Mouse (Mus musculus): ENCODE data around the gene Dmgdh. TPM values are rescaled to one million over a fixed set of nuclear protein-coding genes. Genes with fewer than 3 reads are reported as not detected.

Dmgdh gene
- polyA plus RNA-seq, 1 experiment from 2014 or later, result 0.14 TPM

DNA sequence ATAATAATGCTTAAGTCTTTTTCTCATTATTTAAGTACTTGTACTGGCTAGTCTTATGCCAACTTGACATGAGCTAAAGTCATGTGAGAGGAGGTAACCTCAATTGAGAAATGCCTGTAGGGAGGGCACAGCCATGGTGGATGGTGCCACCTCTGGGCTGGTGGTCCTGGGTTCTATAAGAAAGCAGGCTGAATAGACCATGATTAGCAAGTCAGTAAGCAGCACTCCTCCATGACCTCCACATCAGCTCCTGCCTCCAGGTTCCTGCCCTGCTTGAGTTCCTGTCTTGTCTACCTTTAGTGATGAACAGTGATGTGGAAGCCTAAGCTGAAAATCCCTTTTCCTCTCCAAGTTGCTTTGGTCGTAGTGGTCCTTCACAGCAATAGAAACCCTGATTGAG, 16.6 kb downstream of the Dmgdh start:
- H3K4me3 ChIP-seq (replicated peaks; ENCODE audit: low read length), result no peak overlapping the region
- ATAC-seq, result no peak
- no peaks in the 10 kb centered on the region; the same call in 1 of the 2 replicates for H3K27me3 ChIP-seq (replicated peaks; ENCODE audit: control insufficient read depth, insufficient read depth, low read length)
- 83% methylated on average over 1 of the region's 1 CpGs for WGBS
- H3K9me3 ChIP-seq (ENCODE audit: control insufficient read depth, low read length), result no peaks in the 10 kb centered on the region
- H3K9ac ChIP-seq (replicated peaks; ENCODE audit: low read depth, low read length), result no peak overlapping the region
- no peaks in the 10 kb centered on the region for H3K4me1 ChIP-seq (replicated peaks; ENCODE audit: control insufficient read depth, insufficient read depth, low read length)
- no peak overlapping the region for H3K27ac ChIP-seq (ENCODE audit: low read length)
- H3K36me3 ChIP-seq (ENCODE audit: control insufficient read depth, insufficient read depth), result no peaks in the 10 kb centered on the region
- H3K4me2 ChIP-seq (ENCODE audit: low read length), result no peak overlapping the region

DNA sequence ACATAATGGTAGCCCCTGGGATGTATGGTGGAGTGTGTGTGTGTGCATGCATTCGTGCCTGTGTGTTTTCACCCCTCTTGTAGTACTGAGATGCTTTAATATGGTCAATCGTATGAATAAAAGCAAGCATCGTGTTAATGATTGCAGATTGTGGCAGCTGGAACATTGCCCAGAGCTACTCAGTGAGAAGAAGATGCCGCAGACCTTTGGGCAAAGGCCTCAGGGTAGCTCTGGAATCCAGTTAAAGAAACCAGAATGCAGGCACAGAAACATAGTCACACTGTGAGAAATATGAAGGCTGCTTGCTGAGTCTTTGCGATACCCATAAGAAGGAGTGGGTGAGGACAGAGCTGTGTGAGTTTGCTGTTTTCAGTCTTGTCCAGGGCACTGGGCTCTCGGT, 24.6 kb downstream of the Dmgdh start:
- Histone ChIP-seq H3K9ac (replicated peaks; ENCODE audit: low read depth, low read length) (no peak overlapping the region), H3K4me2 (ENCODE audit: low read length) (no peak overlapping the region), H3K4me1 (replicated peaks; ENCODE audit: control insufficient read depth, insufficient read depth, low read length) (no peaks in the 10 kb centered on the region), H3K27ac (ENCODE audit: low read length) (no peak overlapping the region), H3K4me3 (replicated peaks; ENCODE audit: low read length) (no peak overlapping the region), H3K9me3 (ENCODE audit: control insufficient read depth, low read length) (no peaks in the 10 kb centered on the region), H3K36me3 (ENCODE audit: control insufficient read depth, insufficient read depth) (no peaks in the 10 kb centered on the region), H3K27me3 (replicated peaks; ENCODE audit: control insufficient read depth, insufficient read depth, low read length) (no peaks in the 10 kb centered on the region)
- WGBS, result 48% methylated on average over 6 of the region's 6 CpGs
- ATAC-seq, result no peak

DNA sequence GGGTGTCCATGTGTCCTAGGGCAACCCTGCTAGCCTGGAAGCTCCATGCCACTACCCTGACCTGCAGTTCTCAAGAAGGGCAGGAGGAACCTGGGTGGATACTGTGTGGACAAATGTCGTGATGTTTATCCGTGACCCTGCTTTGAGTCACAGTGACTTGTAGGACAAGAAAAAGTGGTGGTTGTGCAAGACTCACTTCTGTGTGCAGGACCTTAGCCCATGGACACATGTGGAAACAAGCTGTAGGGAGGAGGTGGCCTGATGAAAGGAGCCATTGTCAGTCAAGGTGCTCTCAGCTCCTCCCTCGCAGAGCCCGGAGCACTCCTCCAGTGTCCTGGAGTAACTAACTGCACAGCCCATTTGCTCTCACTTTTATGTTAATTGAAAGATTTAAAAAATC, 31.5 kb downstream of the Dmgdh start:
- no peak overlapping the region for H3K4me2 ChIP-seq (ENCODE audit: low read length)
- no peaks in the 10 kb centered on the region for H3K9me3 ChIP-seq (ENCODE audit: control insufficient read depth, low read length)
- WGBS, result 84% methylated on average over 4 of the region's 4 CpGs
- no peak overlapping the region for H3K9ac ChIP-seq (replicated peaks; ENCODE audit: low read depth, low read length)
- no peaks in the 10 kb centered on the region for H3K27me3 ChIP-seq (replicated peaks; ENCODE audit: control insufficient read depth, insufficient read depth, low read length)
- no peak overlapping the region for H3K27ac ChIP-seq (ENCODE audit: low read length)
- ATAC-seq, result no peak
- H3K36me3 ChIP-seq (ENCODE audit: control insufficient read depth, insufficient read depth), result no peaks in the 10 kb centered on the region
- no peaks in the 10 kb centered on the region for H3K4me1 ChIP-seq (replicated peaks; ENCODE audit: control insufficient read depth, insufficient read depth, low read length)
- no peak overlapping the region for H3K4me3 ChIP-seq (replicated peaks; ENCODE audit: low read length)

DNA sequence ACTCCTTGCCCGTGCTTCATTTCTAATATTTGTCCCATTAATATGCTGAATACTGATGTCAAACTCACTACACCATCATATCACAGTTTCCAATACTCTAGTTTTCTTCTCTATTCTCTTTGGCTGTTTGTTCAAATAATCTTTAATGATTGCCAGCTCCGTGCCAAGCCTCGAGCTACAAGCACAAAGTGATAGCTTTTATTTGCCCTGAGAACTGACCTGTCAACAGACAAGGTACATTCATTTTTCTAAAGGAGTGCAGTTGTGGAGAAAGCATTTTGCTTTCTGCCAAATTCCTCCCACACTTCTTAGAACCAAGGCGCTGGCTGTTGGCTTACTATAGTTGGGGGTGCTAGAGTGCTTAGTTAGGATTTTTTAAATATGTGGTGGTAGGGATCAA, 33.0 kb downstream of the Dmgdh start:
- no peak overlapping the region for H3K4me3 ChIP-seq (replicated peaks; ENCODE audit: low read length)
- ATAC-seq, result no peak
- H3K9me3 ChIP-seq (ENCODE audit: control insufficient read depth, low read length), result no peaks in the 10 kb centered on the region
- H3K9ac ChIP-seq (replicated peaks; ENCODE audit: low read depth, low read length), result no peak overlapping the region
- H3K4me1 ChIP-seq (replicated peaks; ENCODE audit: control insufficient read depth, insufficient read depth, low read length), result no peaks in the 10 kb centered on the region
- H3K36me3 ChIP-seq (ENCODE audit: control insufficient read depth, insufficient read depth), result no peaks in the 10 kb centered on the region
- H3K27ac ChIP-seq (ENCODE audit: low read length), result no peak overlapping the region
- H3K4me2 ChIP-seq (ENCODE audit: low read length), result no peak overlapping the region
- WGBS, result 82% methylated on average over 4 of the region's 4 CpGs
- no peaks in the 10 kb centered on the region for H3K27me3 ChIP-seq (replicated peaks; ENCODE audit: control insufficient read depth, insufficient read depth, low read length)

DNA sequence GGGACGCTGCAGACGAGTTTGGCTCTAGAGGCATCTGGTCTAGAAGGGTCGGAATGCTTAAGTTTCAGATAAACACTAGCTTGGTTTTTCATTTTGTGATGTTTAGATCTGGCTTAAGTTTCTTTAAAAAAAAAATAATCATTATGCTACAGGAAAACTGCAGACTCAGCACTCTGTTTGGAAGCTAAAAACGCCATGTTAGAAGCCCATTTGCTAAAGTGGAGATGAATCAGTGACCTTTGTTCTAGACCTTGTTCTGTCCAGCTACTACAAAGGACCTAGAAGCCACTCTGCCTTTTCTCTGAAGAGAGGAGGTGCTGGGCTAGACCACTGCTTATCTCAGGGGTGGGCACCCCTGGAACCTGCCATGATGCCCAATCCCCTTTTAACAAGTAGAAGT, 36.1 kb downstream of the Dmgdh start:
- no peaks in the 10 kb centered on the region for H3K27me3 ChIP-seq (replicated peaks; ENCODE audit: control insufficient read depth, insufficient read depth, low read length)
- no peak for ATAC-seq
- no peaks in the 10 kb centered on the region for H3K4me1 ChIP-seq (replicated peaks; ENCODE audit: control insufficient read depth, insufficient read depth, low read length)
- no peak overlapping the region for H3K4me3 ChIP-seq (replicated peaks; ENCODE audit: low read length)
- WGBS, result 89% methylated on average over 4 of the region's 4 CpGs
- no peaks in the 10 kb centered on the region for H3K9me3 ChIP-seq (ENCODE audit: control insufficient read depth, low read length)
- no peak overlapping the region for H3K9ac ChIP-seq (replicated peaks; ENCODE audit: low read depth, low read length)
- no peaks in the 10 kb centered on the region for H3K36me3 ChIP-seq (ENCODE audit: control insufficient read depth, insufficient read depth)
- H3K4me2 ChIP-seq (ENCODE audit: low read length), result no peak overlapping the region
- no peak overlapping the region for H3K27ac ChIP-seq (ENCODE audit: low read length)

DNA sequence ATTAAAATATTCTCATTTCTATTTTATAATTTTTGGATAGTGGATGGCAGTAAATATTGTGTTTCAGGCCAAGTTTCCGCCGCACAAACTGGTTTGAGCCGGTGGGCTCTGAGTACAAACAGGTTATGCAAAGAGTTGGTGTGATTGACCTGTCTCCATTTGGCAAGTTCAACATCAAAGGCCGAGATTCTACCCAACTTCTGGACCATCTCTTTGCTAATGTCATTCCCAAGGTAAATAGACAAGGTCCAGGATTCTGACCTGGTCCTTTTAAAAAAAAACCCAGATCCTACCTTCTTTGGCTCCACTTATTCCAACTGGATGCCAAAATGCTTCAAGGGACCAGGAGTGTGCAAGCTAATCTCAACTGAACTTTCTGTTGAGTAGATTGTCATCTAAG, 37.0 kb downstream of the Dmgdh start:
- no peaks in the 10 kb centered on the region for H3K27me3 ChIP-seq (replicated peaks; ENCODE audit: control insufficient read depth, insufficient read depth, low read length)
- no peaks in the 10 kb centered on the region for H3K4me1 ChIP-seq (replicated peaks; ENCODE audit: control insufficient read depth, insufficient read depth, low read length)
- no peak overlapping the region for H3K4me2 ChIP-seq (ENCODE audit: low read length)
- no peak overlapping the region for H3K27ac ChIP-seq (ENCODE audit: low read length)
- 92% methylated on average over 4 of the region's 4 CpGs for WGBS
- no peaks in the 10 kb centered on the region for H3K9me3 ChIP-seq (ENCODE audit: control insufficient read depth, low read length)
- no peak overlapping the region for H3K4me3 ChIP-seq (replicated peaks; ENCODE audit: low read length)
- no peak overlapping the region for H3K9ac ChIP-seq (replicated peaks; ENCODE audit: low read depth, low read length)
- ATAC-seq, result no peak
- no peaks in the 10 kb centered on the region for H3K36me3 ChIP-seq (ENCODE audit: control insufficient read depth, insufficient read depth)

DNA sequence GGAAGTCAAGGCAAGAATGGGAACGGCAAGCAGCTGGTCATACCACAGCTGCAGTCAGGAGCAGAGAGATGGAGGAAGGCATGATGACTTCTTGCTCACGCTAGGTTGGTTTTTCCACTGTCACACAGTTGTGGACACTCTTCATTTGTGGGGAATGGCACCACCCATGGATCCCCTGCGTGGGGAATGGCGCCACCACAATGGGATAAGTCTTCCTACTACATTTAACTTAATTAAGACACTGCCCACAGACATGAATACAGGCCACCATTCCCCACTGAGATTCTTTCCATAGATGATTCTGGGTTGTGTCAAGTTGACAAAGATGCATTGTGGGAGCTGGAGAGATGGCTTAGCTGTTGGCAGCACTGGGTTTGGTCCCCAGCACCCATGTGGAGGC, 38.1 kb downstream of the Dmgdh start:
- ATAC-seq, result no peak
- 95% methylated on average over 4 of the region's 4 CpGs for WGBS
- H3K4me3 ChIP-seq (replicated peaks; ENCODE audit: low read length), result no peak overlapping the region
- H3K9me3 ChIP-seq (ENCODE audit: control insufficient read depth, low read length), result no peaks in the 10 kb centered on the region
- H3K9ac ChIP-seq (replicated peaks; ENCODE audit: low read depth, low read length), result no peak overlapping the region
- H3K27me3 ChIP-seq (replicated peaks; ENCODE audit: control insufficient read depth, insufficient read depth, low read length), result no peaks in the 10 kb centered on the region
- H3K27ac ChIP-seq (ENCODE audit: low read length), result no peak overlapping the region
- no peaks in the 10 kb centered on the region for H3K4me1 ChIP-seq (replicated peaks; ENCODE audit: control insufficient read depth, insufficient read depth, low read length)
- H3K4me2 ChIP-seq (ENCODE audit: low read length), result no peak overlapping the region
- H3K36me3 ChIP-seq (ENCODE audit: control insufficient read depth, insufficient read depth), result no peaks in the 10 kb centered on the region

DNA sequence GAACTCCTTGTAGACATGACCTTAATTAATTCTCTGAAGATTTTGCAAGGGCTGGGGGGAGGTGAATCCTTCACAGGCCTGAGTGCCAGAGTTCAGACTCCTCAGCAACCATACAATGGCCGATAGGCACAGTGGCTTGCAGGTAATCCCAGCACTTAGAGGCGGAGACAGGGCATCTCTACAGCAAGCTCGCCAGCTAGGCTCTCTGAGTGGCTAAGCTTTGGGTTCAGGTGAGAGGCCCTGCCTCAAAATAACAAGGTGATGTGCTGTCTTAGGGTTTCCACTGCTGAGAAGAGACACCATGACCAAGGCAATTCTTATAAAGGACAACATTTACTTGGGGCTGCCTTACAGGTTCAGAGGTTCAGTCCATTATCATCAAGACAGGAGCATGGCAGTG, 39.6 kb downstream of the Dmgdh start:
- Histone ChIP-seq H3K4me2 (ENCODE audit: low read length) (no peak overlapping the region), H3K36me3 (ENCODE audit: control insufficient read depth, insufficient read depth) (no peaks in the 10 kb centered on the region), H3K27ac (ENCODE audit: low read length) (no peak overlapping the region), H3K27me3 (replicated peaks; ENCODE audit: control insufficient read depth, insufficient read depth, low read length) (no peaks in the 10 kb centered on the region), H3K9me3 (ENCODE audit: control insufficient read depth, low read length) (no peaks in the 10 kb centered on the region), H3K4me1 (replicated peaks; ENCODE audit: control insufficient read depth, insufficient read depth, low read length) (peaks cover 2% of the 10 kb centered on the region; the same call in 1 of the 2 replicates), H3K9ac (replicated peaks; ENCODE audit: low read depth, low read length) (no peak overlapping the region), H3K4me3 (replicated peaks; ENCODE audit: low read length) (no peak overlapping the region)
- 90% methylated on average over 3 of the region's 3 CpGs for WGBS
- ATAC-seq, result no peak

DNA sequence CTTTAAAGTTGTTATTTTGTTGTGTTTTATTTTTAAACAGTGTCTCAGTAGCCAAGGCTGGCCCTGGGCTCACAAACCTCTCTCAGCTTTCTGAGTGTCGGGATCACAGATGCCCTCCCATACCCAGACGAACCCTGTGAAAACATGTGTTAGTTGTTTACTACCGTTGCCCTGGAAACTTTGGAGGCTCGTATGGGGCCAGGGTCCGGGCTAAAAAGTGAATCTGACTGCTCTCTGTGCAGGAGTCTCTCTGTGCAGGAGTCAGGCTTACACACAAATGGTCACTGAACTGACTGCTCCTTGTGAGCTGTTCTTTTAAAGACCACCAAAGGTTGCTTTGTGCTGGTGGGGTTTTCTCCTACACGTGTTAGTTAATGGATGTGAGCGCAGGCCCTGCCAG, 42.9 kb downstream of the Dmgdh start:
- H3K4me2 ChIP-seq (ENCODE audit: low read length), result no peak overlapping the region
- H3K27ac ChIP-seq (ENCODE audit: low read length), result no peak overlapping the region
- H3K27me3 ChIP-seq (replicated peaks; ENCODE audit: control insufficient read depth, insufficient read depth, low read length), result no peaks in the 10 kb centered on the region
- H3K9ac ChIP-seq (replicated peaks; ENCODE audit: low read depth, low read length), result no peak overlapping the region
- WGBS, result 37% methylated on average over 7 of the region's 7 CpGs
- no peak for ATAC-seq
- no peaks in the 10 kb centered on the region for H3K9me3 ChIP-seq (ENCODE audit: control insufficient read depth, low read length)
- no peak overlapping the region for H3K4me3 ChIP-seq (replicated peaks; ENCODE audit: low read length)
- H3K36me3 ChIP-seq (ENCODE audit: control insufficient read depth, insufficient read depth), result no peaks in the 10 kb centered on the region
- peaks cover 2% of the 10 kb centered on the region for H3K4me1 ChIP-seq (replicated peaks; ENCODE audit: control insufficient read depth, insufficient read depth, low read length)

DNA sequence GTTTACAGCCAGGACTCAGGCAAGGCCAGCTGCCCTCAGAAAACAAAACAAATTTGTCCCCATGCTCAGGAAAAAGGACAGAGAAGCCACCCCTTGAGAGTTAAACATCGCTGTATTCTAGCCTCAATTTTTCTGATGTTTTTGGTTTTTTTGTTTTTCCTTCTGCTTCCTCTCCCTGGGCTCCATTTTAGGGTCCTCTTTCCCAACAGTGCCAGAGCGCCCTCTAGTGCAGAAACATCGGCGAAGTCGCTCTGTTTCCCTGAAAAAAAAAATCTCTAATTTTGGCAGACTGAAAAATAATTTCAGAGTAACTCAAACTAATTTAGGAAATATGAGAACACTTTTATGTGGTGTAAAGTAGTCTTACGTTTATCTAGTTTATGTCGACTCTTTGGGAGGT, 44.7 kb downstream of the Dmgdh start:
- Histone ChIP-seq H3K9ac (replicated peaks; ENCODE audit: low read depth, low read length) (0 out of 2 replicates have a peak overlapping the region, but pooled peaks have one; percentile 13), H3K4me3 (replicated peaks; ENCODE audit: low read length) (no peak overlapping the region), H3K27me3 (replicated peaks; ENCODE audit: control insufficient read depth, insufficient read depth, low read length) (no peaks in the 10 kb centered on the region), H3K4me1 (replicated peaks; ENCODE audit: control insufficient read depth, insufficient read depth, low read length) (peaks cover 2% of the 10 kb centered on the region), H3K4me2 (ENCODE audit: low read length) (no peak overlapping the region), H3K9me3 (ENCODE audit: control insufficient read depth, low read length) (no peaks in the 10 kb centered on the region), H3K27ac (ENCODE audit: low read length) (no peak overlapping the region), H3K36me3 (ENCODE audit: control insufficient read depth, insufficient read depth) (no peaks in the 10 kb centered on the region)
- ATAC-seq, result no peak
- 2% methylated on average over 7 of the region's 7 CpGs for WGBS
